Mouse (Mus musculus): ENCODE results near the gene Terf2ip.

DNA sequence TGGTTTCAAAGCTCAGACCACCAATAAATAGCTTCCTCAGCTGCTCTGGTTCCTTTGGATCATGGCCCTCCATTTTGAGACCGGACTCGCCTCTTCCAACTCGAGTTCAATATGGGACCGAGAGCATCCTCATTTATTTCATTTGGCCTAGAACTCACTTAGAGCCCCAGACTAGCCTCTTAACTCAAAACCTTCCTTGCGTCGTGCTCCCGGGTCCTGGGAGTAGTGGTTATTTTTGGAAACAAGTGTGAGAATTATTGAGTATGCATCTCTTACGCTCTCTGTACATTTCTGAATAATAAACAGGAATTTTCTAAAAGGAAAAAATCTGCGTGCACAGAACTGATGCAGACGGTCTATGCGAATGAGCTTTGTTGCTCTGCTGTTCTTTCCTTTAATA is 3.7 kb downstream of the Terf2ip start, which contains the start of gene Gm6793:
- TF ChIP-seq EP300 (IDR thresholded peaks at IDR 0.05; ENCODE audit: low read depth) (no peak), CTCF (IDR thresholded peaks at IDR 0.05; ENCODE audit: low read depth) (no peak)
